Mouse (Mus musculus) kidney, adult 2 months (tissue): Measurements from ENCODE around the gene Spta1.

Experiments
- CTCF ChIP-seq: fragments of 200-500 bp; conservative IDR thresholded peaks from 2 replicates; pipeline ENCODE4 v1.5.1; 2011; ENCODE audit warnings: low read depth, mild to moderate bottlenecking, control low read depth, low read length, moderate library complexity, mixed read lengths; ENCODE audit not compliant: insufficient read depth, insufficient read length
- POLR2A ChIP-seq: fragments of 200-500 bp; IDR thresholded peaks from one replicate; pipeline ENCODE4 v1.6.1; 2011; ENCODE audit warnings: low read depth, low read length, control low read depth

DNA sequence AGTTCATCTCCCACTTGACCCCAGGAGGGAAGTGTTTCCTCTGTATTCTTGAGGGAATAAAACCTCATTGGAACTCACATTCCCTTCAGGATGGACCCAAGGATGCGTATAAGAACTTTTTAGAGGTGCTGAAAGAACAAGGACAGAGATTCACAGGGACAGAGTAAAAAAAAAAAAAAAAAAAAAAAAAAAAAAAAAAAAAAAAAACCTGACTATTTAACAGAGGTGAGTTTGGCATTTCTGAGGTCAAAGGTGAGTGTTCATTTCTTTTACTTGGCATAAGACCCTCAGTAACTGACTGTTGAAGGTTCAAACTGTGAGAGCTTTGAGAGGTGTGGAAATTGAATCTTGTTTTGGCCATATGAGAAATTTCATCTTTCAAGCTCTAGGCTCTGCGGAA is 23.3 kb upstream of the Spta1 start:
- TF ChIP-seq POLR2A, result no peak
- no peak for TF ChIP-seq CTCF
